Mouse (Mus musculus) megakaryocyte, embryonic 14.5 days (primary cell): ENCODE data around the gene Tbc1d8.

Source experiments
- FLI1 ChIP-seq: IDR thresholded peaks from 2 replicates; pipeline ENCODE4 v1.6.1; 2012; ENCODE audit warnings: low read length, inconsistent platforms, mixed read lengths
- GATA1 ChIP-seq: IDR thresholded peaks from 3 replicates; pipeline ENCODE4 v1.6.1; 2012; ENCODE audit warnings: mixed read lengths, low read length, inconsistent platforms, borderline replicate concordance

DNA sequence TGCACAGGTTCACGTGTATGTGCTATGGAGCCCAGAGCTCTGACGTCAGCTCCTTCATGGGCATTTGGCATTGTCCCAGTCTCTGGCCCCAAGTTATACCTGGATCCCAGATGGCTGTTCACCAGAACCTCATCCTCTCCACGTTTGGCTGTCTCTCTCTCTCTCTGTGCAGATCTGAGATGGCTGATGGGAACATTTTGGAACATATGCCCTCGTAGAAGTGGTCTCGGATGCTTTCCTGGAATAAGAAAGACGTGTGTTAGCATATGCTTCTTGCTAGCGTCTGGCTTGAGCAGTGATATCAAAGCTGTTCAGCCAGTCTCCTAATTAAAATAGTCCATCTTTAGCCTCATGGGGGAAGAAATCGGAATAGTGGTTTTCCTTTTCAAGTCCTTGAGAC lies 141.8 kb downstream of the Tbc1d8 start:
- TF ChIP-seq GATA1 (no peak), FLI1 (no peak)
